Mouse (Mus musculus) heart, postnatal 0 days (tissue): ENCODE measurements around the gene Polr3c.

Experiments used
- CTCF ChIP-seq: IDR thresholded peaks from 2 replicates; pipeline ENCODE4 v1.5.1; 2016; ENCODE audit warnings: antibody characterized with exemption, control low read depth, low read depth
- EP300 ChIP-seq: IDR thresholded peaks from 2 replicates; pipeline ENCODE4 v1.6.1; 2016; ENCODE audit warnings: antibody characterized with exemption, low read depth

DNA sequence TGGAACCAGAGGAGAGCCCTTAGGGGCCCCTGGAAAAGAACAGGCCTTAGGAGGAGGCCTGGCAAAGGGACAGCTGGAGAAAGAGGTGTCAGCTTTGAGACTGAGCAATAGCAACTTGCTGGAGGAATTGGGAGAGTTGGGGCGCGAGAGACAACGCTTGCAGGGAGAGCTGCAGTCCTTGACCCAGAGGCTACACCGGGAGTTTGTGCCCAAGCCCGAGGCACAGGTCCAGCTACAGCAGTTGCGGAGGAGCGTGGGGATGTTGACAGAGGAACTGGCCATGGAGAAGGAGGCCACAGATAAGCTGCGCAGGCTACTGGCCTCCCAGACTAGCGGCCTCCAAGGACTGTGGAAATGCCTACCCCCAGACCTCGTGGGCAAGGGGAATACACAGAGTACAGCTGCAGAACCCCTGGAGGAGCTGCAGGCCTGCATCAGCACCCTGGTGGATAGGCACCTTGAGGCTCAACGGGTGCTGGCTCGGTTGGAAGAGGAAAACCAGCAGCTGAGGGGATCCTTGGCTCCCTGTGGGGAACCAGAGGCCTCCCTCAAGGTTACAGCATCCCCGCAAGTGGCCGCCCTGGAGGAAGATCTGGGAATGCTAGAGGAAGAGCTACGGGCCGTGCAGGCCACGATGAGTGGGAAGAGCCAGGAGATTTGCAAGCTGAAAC lies 43.1 kb downstream of the Polr3c start:
- TF ChIP-seq CTCF, result no peak
- TF ChIP-seq EP300, result no peak
